Comparison of ENCODE assay signal across 8 mouse cellular contexts in the genomic region with DNA sequence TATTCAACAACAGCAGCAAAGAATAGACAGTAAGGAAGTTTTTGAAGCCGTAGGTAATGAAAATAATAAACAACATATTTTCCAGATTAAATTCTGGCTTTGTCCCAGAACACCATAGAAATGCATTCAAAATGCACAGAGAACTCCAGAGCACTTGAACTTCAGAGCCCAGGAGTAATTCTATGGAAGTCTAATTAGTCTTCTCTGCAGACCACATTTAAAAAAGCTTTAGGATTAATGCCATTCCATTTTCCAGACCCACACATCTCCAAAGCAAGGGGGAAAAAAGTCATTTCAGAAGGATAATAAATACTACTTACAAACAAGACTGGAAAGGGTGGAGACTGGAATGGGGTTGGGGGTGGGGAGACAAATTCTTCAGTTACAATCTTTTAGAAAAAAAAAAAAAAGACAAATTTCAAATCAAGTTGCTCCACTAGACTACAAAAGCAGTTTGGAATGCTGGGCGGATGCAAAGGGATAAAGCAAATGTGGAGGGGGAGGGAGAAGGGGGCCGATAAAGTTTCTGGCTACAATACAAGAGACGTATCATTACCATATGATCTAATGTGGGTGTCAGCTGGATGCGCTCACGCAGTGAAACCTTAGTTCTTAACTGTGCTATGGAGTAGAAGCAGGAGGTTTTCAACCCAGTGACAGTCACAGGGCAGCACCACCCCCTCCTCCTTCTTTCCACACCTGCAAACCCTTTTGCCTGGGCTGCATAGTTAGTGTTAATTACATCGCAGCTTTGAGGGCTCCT. TPM values are rescaled to one million over a fixed set of nuclear protein-coding genes. Genes with fewer than 3 reads are reported as not detected.
DNase-seq lines count a peak whose midpoint lies in the region; ATAC-seq and TF ChIP-seq lines count a peak whose summit lies in the region.

A gene (plus strand): TSS at position 606 of the 763 bp plus-strand sequence.

- no peak for ATAC-seq in hindbrain, embryonic 13.5 days (ENCODE audit: low FRiP score)
- ATAC-seq in midbrain, embryonic 13.5 days, result peak; percentile 60; the same call in 1 of the 2 replicates
- no peak for ATAC-seq in monocyte, adult 5-6 weeks (replicated peaks; ENCODE audit: insufficient number of reproducible peaks, low FRiP score, low TSS enrichment, poor library complexity, severe bottlenecking)

- H3K4me3 ChIP-seq in gastrocnemius, adult 2 months, result peak within 1 kb of the TSS; percentile 67
- H3K4me3 ChIP-seq in hindbrain, embryonic 13.5 days, result no peak within 1 kb of the TSS
- H3K4me3 ChIP-seq in midbrain, embryonic 13.5 days (replicated peaks), result no peak within 1 kb of the TSS

- H3K4me1 ChIP-seq in hindbrain, embryonic 13.5 days (replicated peaks), result peaks cover 9% of the 10 kb centered on the region; the same call in 1 of the 2 replicates
- H3K4me1 ChIP-seq in midbrain, embryonic 13.5 days (replicated peaks), result peaks cover 14% of the 10 kb centered on the region

- no peaks in the 10 kb centered on the region for H3K36me3 ChIP-seq in hindbrain, embryonic 13.5 days
- H3K36me3 ChIP-seq in midbrain, embryonic 13.5 days, result no peaks in the 10 kb centered on the region

- no peaks in the 10 kb centered on the region for H3K9me3 ChIP-seq in hindbrain, embryonic 13.5 days
- H3K9me3 ChIP-seq in midbrain, embryonic 13.5 days, result no peaks in the 10 kb centered on the region

- H3K27ac ChIP-seq in gastrocnemius, adult 2 months, result peak within 1 kb of the TSS; percentile 86
- no peak within 1 kb of the TSS for H3K27ac ChIP-seq in hindbrain, embryonic 13.5 days
- no peak within 1 kb of the TSS for H3K27ac ChIP-seq in midbrain, embryonic 13.5 days

- WGBS in hindbrain, embryonic 13.5 days, result 14% methylated on average over 7 of the region's 7 CpGs
- WGBS in midbrain, embryonic 13.5 days, result 6% methylated on average over 7 of the region's 7 CpGs

- intact Hi-C loops in gastrocnemius, adult 2 months (cut with DNase I), result no loop called here
- intact Hi-C loops in left cerebral cortex, postnatal 25 days (cut with DNase I), result no loop called here

- peak within 1 kb of the TSS; percentile 38 for H3K4me2 ChIP-seq in hindbrain, embryonic 13.5 days
- H3K4me2 ChIP-seq in midbrain, embryonic 13.5 days (replicated peaks), result peak within 1 kb of the TSS; percentile 37

- no peak within 1 kb of the TSS for H3K9ac ChIP-seq in hindbrain, embryonic 13.5 days
- H3K9ac ChIP-seq in midbrain, embryonic 13.5 days (replicated peaks), result no peak within 1 kb of the TSS

- DNase-seq in ES-CJ7 (ENCODE audit: low read depth, low spot score), result peak; percentile 4
- DNase-seq in adrenal gland, postnatal 36 days, result no peak
- DNase-seq in gastrocnemius, adult 2 months, result peak; percentile 55
- no peak for DNase-seq in left cerebral cortex, postnatal 25 days (ENCODE audit: low spot score in 2 of 2)
- no peak for DNase-seq in cerebellum, adult 11 months

- H3K27me3 ChIP-seq in hindbrain, embryonic 13.5 days, result no peaks in the 10 kb centered on the region
- H3K27me3 ChIP-seq in midbrain, embryonic 13.5 days, result no peaks in the 10 kb centered on the region

- no peak for TF ChIP-seq CTCF in gastrocnemius, adult 2 months (IDR thresholded peaks at IDR 0.05)

RNA-seq across cellular contexts. Expression of the gene that starts here (rescaled TPM):
- total RNA-seq in adrenal gland, postnatal 36 days (2021), result 100 to 1,000 TPM; 180 to 239 TPM
- total RNA-seq in gastrocnemius, adult 2 months (2021), result 100 to 1,000 TPM; 271 to 502 TPM
- 92.2 and 94.0 TPM in 2 replicates for polyA plus RNA-seq in hindbrain, embryonic 13.5 days (2015; fragmentation: Nextera tagmentation; extraction: Ambion mirVana)
- 10 to 100 TPM; 15.9 to 27.7 TPM for total RNA-seq in left cerebral cortex, postnatal 25 days (2021)
- polyA plus RNA-seq in midbrain, embryonic 13.5 days (2015; fragmentation: Nextera tagmentation; extraction: Ambion mirVana), result 51.8 and 63.4 TPM in 2 replicates
- not detected in 3 replicates for total RNA-seq in monocyte, adult 5-6 weeks (2017)

Comparison
In these comparisons a context has a peak if more than half of its experiments do, and no peak if none do; other contexts are left out.
1. RNA of the gene that starts here (total RNA-seq): 271 to 502 TPM in gastrocnemius, adult 2 months, 180 to 239 TPM in adrenal gland, postnatal 36 days and 15.9 to 27.7 TPM in left cerebral cortex, postnatal 25 days; not detected in monocyte, adult 5-6 weeks; every median in the first group is over 10 times any median in the second.
2. RNA of the gene that starts here (total RNA-seq): 271 to 502 TPM in gastrocnemius, adult 2 months and 180 to 239 TPM in adrenal gland, postnatal 36 days; 15.9 to 27.7 TPM in left cerebral cortex, postnatal 25 days; every median in the first group is over 4 times any median in the second.
3. DNase-seq: peak in ES-CJ7 (single experiment) and gastrocnemius, adult 2 months (single experiment); none in adrenal gland, postnatal 36 days (0 of 2), left cerebral cortex, postnatal 25 days (0 of 2) and cerebellum, adult 11 months (single experiment).